Mouse (Mus musculus) liver, postnatal 0 days (tissue): ENCODE measurements around the gene C1ql4.

Experiments
- CTCF ChIP-seq: sonication (generic); IDR thresholded peaks from 2 replicates; pipeline ENCODE4 v1.5.1; 2016; ENCODE audit warnings: antibody characterized with exemption, low read depth
- EP300 ChIP-seq: IDR thresholded peaks from 2 replicates; pipeline ENCODE4 v1.6.1; 2016; ENCODE audit warnings: antibody characterized with exemption, low read depth, mild to moderate bottlenecking

GRCm38 (mm10) chr15:99038797-99039196 is 48.8 kb downstream of the C1ql4 start:
- TF ChIP-seq CTCF (no peak), EP300 (no peak)
